Mouse (Mus musculus): Measurements from ENCODE around the gene Rtl10. TPM values are rescaled to one million over a fixed set of nuclear protein-coding genes. Genes with fewer than 3 reads are reported as not detected.

Gene Rtl10
- polyA plus RNA-seq, 1 experiment from 2014 or later: 1.7 TPM

DNA sequence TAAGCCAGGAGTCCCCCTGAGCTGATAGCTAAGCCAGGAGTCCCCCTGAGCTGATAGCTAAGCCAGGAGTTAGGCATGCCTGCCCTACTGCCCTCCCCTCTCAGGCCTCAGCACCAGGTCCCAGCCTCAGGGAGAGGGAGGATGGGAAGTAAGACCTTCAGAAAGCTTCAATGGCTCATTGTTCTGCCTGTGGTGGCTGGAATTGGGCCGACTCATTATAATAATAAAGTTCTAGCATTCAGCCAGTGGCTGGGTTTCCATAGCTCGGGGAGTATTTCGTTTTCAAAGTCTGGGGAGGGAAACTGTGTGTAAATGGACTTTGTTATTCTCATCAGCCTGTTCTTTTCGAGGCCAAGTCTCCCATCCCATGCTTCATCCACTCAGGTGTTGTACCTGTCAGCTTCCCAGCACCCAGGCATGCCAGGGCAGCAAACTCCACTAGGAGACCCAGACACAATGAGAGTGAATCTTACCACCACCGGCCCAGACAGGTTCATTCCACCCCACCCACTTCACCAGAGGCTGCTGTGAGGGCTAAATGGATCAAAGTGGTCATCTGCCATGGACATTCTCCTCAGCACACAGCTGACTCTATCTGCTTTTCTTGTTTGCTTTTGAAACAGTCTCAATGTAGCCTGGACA, 13.8 kb upstream of the Rtl10 start:
- no peak for ATAC-seq (ENCODE audit: low FRiP score, low read depth)
- Histone ChIP-seq H3K27me3 (replicated peaks) (no peaks in the 10 kb centered on the region), H3K4me2 (replicated peaks) (no peak overlapping the region), H3K36me3 (no peaks in the 10 kb centered on the region), H3K9me3 (no peaks in the 10 kb centered on the region), H3K27ac (no peak overlapping the region), H3K4me1 (peaks cover 11% of the 10 kb centered on the region), H3K9ac (no peak overlapping the region), H3K4me3 (no peak overlapping the region)
- WGBS: 29% methylated on average over 5 of the region's 5 CpGs

DNA sequence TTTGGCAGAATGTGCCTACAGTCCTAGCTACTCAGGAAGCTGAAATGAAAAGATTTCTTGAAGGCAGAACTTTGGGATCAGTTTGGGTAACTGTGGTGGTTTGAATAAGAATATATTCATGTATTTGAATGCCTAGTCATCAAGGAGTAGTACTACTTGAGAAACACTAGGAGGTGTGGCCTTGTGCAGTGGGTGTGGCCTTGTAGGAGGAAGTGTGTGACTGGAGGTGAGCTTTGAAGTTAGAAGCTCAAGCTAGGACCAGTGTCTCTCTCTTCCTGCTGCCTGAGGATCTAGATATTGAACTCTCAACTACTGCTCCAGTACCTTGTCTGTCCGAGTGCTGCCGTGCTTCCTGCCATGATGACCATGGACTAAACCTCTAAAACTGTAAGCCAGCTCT, 12.6 kb upstream of the Rtl10 start:
- no peak overlapping the region for H3K4me3 ChIP-seq
- H3K4me2 ChIP-seq (replicated peaks): no peak overlapping the region
- no peak overlapping the region for H3K27ac ChIP-seq
- H3K9me3 ChIP-seq: no peaks in the 10 kb centered on the region
- 95% methylated on average over 2 of the region's 2 CpGs for WGBS
- no peak overlapping the region for H3K9ac ChIP-seq
- H3K36me3 ChIP-seq: no peaks in the 10 kb centered on the region
- no peaks in the 10 kb centered on the region for H3K27me3 ChIP-seq (replicated peaks)
- peaks cover 11% of the 10 kb centered on the region for H3K4me1 ChIP-seq
- ATAC-seq (ENCODE audit: low FRiP score, low read depth): no peak

DNA sequence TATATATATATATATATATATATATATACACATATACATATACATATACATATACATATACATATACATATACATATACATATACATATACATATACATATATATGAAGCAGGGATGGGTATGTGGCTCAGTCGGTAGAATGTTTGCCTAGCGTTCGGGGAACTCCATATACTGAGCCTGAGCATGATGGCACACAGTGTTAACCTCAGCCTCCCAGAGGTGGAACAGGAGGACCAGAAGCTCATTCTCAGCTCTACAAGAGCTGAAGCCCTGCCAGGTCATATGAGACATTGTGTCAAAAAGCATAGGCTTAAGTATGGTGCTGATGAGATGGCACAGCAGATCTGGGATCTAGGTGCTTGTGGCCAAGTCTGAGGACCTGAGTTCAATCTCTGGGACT, 8.4 kb upstream of the Rtl10 start:
- Histone ChIP-seq H3K27ac (no peak overlapping the region), H3K4me1 (no peaks in the 10 kb centered on the region), H3K36me3 (no peaks in the 10 kb centered on the region), H3K4me3 (no peak overlapping the region), H3K27me3 (replicated peaks) (no peaks in the 10 kb centered on the region), H3K9me3 (no peaks in the 10 kb centered on the region), H3K9ac (no peak overlapping the region), H3K4me2 (replicated peaks) (no peak overlapping the region)
- 96% methylated on average over 3 of the region's 3 CpGs for WGBS
- no peak for ATAC-seq (ENCODE audit: low FRiP score, low read depth)

DNA sequence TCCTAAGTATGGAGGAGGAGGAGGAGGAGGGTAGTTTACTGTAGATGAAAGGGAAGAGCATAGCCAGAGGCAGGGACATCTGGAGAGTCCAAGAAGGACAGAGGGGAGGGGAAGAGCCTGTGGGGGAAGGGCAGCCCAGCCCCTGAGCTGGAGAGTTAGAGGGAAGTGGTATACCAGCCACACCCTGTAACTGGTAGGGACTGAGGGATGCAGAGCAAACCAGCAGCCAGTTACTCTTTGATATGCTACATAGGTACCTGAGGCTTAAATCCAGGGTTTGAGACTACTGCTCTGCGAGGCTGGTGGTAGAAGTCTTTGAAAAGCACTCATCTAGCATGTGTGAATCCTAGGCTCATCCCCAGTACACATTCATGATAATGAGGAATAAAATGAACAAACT, 7.8 kb upstream of the Rtl10 start:
- no peaks in the 10 kb centered on the region for H3K9me3 ChIP-seq
- no peak overlapping the region for H3K4me3 ChIP-seq
- 68% methylated on average over 1 of the region's 1 CpGs for WGBS
- no peaks in the 10 kb centered on the region for H3K4me1 ChIP-seq
- no peaks in the 10 kb centered on the region for H3K27me3 ChIP-seq (replicated peaks)
- no peaks in the 10 kb centered on the region for H3K36me3 ChIP-seq
- H3K9ac ChIP-seq: no peak overlapping the region
- no peak overlapping the region for H3K4me2 ChIP-seq (replicated peaks)
- no peak overlapping the region for H3K27ac ChIP-seq
- ATAC-seq (ENCODE audit: low FRiP score, low read depth): no peak

GRCm38 (mm10) chr16:18497865-18498515, 711 bp upstream of the Rtl10 start:
- Histone ChIP-seq H3K4me3 (peak overlapping the region; percentile 65), H3K27ac (peak overlapping the region; percentile 69), H3K36me3 (peaks cover 18% of the 10 kb centered on the region; the same call in 1 of the 2 replicates), H3K9me3 (no peaks in the 10 kb centered on the region), H3K4me2 (replicated peaks) (peak overlapping the region; percentile 80), H3K4me1 (peaks cover 17% of the 10 kb centered on the region), H3K27me3 (replicated peaks) (no peaks in the 10 kb centered on the region), H3K9ac (peak overlapping the region; percentile 65)
- WGBS: 4% methylated on average over 6 of the region's 6 CpGs
- peak; percentile 73 for ATAC-seq (ENCODE audit: low FRiP score, low read depth)

- no peaks in the 10 kb centered on the region for H3K27me3 ChIP-seq (replicated peaks)
- H3K36me3 ChIP-seq: peaks cover 21% of the 10 kb centered on the region; the same call in 1 of the 2 replicates
- ATAC-seq (ENCODE audit: low FRiP score, low read depth): peak; percentile 69; the same call in 1 of the 2 replicates
- peaks cover 17% of the 10 kb centered on the region for H3K4me1 ChIP-seq
- H3K27ac ChIP-seq: no peak overlapping the region
- under 1% methylated on average over 24 of the region's 24 CpGs for WGBS
- no peaks in the 10 kb centered on the region for H3K9me3 ChIP-seq
- peak overlapping the region; percentile 65 for H3K4me3 ChIP-seq
- peak overlapping the region; percentile 65 for H3K9ac ChIP-seq
- peak overlapping the region; percentile 80 for H3K4me2 ChIP-seq (replicated peaks)
Observed at GRCm38 (mm10) chr16:18498996-18499395, 295 bp downstream of the Rtl10 start.

DNA sequence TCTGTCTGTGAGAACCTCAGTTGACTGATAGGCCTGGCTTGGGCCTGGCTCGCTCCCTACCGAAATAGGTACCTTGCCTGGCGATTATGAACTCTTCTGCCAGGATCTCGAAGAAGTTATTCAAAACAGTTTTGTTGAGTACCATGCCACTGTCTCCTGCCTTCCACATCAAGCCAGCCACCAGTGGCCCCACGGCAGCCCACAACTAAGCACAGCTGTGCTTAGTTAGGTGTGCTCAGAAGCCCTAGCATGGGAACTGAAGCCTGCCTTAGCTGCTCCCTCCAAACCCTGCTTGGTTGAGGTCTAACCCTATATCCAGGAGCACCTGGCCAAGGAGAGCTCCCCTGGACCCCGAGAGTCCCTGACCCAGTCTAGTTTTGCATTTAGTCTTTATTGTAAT, 2.8 kb downstream of the Rtl10 start:
- H3K27ac ChIP-seq: no peak overlapping the region
- WGBS: 94% methylated on average over 6 of the region's 6 CpGs
- H3K27me3 ChIP-seq (replicated peaks): no peaks in the 10 kb centered on the region
- H3K4me1 ChIP-seq: peaks cover 17% of the 10 kb centered on the region
- ATAC-seq (ENCODE audit: low FRiP score, low read depth): no peak
- H3K36me3 ChIP-seq: peaks cover 21% of the 10 kb centered on the region; the same call in 1 of the 2 replicates
- no peak overlapping the region for H3K4me3 ChIP-seq
- H3K9ac ChIP-seq: no peak overlapping the region
- no peak overlapping the region for H3K4me2 ChIP-seq (replicated peaks)
- H3K9me3 ChIP-seq: no peaks in the 10 kb centered on the region

DNA sequence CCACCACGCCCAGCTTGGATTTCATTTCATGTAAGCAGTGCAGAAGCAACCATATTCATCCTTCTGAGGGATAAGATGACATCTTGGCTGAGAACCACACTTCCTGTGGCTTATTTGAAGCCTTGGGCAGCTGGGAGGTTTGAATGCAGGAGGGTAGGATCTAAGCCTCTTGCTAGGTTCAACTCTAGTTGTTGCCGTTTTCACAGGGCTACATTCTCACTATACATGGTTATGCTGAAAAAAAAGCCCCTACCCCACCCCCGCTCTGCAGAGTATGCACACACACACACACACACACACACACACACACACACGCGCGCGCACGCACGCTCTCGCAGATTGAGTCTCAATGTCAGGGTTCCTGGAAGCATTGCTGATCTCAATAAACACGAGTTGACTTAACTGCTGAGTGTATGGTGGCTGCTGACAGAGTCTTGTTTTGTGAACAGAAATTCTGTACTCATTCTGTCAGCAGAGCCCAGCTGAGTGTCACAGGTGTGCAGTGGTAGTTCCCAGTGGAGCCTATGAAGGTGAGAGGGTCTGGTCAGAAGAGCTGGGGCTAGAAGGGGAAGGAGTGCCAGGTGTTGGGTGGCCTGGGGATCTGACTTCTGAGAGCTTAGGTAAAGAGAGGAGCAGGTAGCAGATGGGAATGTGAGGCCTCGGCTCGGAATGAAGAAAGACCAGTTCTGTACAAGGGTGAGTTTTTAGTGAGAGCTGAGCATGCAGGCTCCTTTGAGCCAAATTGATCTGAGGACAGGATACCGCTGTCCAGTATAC, 5.1 kb downstream of the Rtl10 start:
- peaks cover 13% of the 10 kb centered on the region for H3K4me1 ChIP-seq
- no peaks in the 10 kb centered on the region for H3K27me3 ChIP-seq (replicated peaks)
- no peak overlapping the region for H3K27ac ChIP-seq
- no peak for ATAC-seq (ENCODE audit: low FRiP score, low read depth)
- H3K4me2 ChIP-seq (replicated peaks): no peak overlapping the region
- peaks cover 21% of the 10 kb centered on the region; the same call in 1 of the 2 replicates for H3K36me3 ChIP-seq
- no peak overlapping the region for H3K4me3 ChIP-seq
- no peak overlapping the region for H3K9ac ChIP-seq
- no peaks in the 10 kb centered on the region for H3K9me3 ChIP-seq
- 92% methylated on average over 14 of the region's 14 CpGs for WGBS

DNA sequence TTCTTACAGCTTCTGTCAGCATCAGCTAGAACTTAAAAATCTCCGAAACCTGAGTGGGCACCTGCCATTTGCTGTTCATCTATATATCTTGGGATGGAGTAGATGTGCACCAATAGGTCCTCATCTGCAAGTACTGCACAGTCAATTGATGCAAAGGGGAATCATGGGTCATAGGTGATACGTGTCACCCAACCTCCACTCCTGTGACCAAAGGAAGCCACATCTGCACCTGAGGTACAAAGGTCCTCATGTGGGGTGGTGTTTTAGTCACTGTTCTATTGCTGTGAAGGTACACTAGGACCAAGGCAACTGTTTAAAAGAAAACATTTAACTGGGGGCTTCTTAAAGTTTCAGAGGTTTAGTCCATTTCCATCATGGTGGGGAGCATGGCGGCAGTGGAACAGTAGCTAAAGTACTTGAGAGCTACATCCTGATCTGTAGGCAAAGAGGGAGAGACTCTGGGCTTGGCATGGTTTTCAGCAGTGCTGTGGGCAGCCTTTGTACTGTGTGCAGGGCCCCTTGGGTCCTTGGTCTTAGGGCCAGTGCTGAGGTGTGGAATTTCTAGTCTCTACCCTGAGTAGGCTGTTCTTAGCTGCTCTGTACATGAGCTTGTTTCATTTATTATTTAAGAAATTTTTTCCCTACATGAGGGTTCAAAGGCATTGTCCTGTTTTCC, 8.0 kb downstream of the Rtl10 start:
- 94% methylated on average over 3 of the region's 3 CpGs for WGBS
- ATAC-seq (ENCODE audit: low FRiP score, low read depth): no peak

GRCm38 (mm10) chr16:18507200-18507549, 8.5 kb downstream of the Rtl10 start:
- no peak overlapping the region for H3K9ac ChIP-seq
- H3K4me2 ChIP-seq (replicated peaks): no peak overlapping the region
- 47% methylated on average over 1 of the region's 1 CpGs for WGBS
- H3K4me1 ChIP-seq: peaks cover 5% of the 10 kb centered on the region; the same call in 1 of the 2 replicates
- H3K27ac ChIP-seq: no peak overlapping the region
- no peak overlapping the region for H3K4me3 ChIP-seq
- H3K36me3 ChIP-seq: peaks cover 6% of the 10 kb centered on the region; the same call in 1 of the 2 replicates
- no peak for ATAC-seq (ENCODE audit: low FRiP score, low read depth)
- H3K9me3 ChIP-seq: no peaks in the 10 kb centered on the region
- no peaks in the 10 kb centered on the region for H3K27me3 ChIP-seq (replicated peaks)

More for the DNA sequence above, 8.0 kb downstream of the Rtl10 start:
- peaks cover 11% of the 10 kb centered on the region; the same call in 1 of the 2 replicates for H3K36me3 ChIP-seq
- H3K27ac ChIP-seq: no peak overlapping the region
- no peak overlapping the region for H3K4me2 ChIP-seq (replicated peaks)
- peaks cover 5% of the 10 kb centered on the region; the same call in 1 of the 2 replicates for H3K4me1 ChIP-seq
- H3K27me3 ChIP-seq (replicated peaks): no peaks in the 10 kb centered on the region
- H3K4me3 ChIP-seq: no peak overlapping the region
- no peaks in the 10 kb centered on the region for H3K9me3 ChIP-seq
- no peak overlapping the region for H3K9ac ChIP-seq

DNA sequence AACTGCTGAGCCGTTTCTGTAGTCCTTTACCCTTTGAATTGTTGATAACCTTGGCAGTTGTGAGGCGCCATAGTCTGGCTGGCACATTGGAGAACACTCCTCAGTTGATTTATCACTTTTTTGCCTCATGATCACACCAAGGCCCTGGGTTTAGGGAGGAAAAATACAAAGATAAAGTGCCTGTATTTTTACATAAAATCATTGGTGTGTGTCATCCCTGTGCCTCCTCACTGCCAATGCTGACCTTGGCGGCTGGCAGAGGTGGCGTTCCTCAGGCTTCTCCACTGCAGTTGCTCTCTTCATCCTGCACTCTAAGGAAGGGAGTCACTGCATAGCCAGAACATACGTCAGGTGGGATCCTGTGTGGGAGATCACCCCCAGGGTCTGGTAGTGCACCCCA, 13.0 kb downstream of the Rtl10 start:
- H3K27me3 ChIP-seq (replicated peaks): no peaks in the 10 kb centered on the region
- H3K36me3 ChIP-seq: no peaks in the 10 kb centered on the region
- ATAC-seq (ENCODE audit: low FRiP score, low read depth): no peak
- H3K4me2 ChIP-seq (replicated peaks): no peak overlapping the region
- 90% methylated on average over 5 of the region's 5 CpGs for WGBS
- no peak overlapping the region for H3K9ac ChIP-seq
- no peaks in the 10 kb centered on the region for H3K9me3 ChIP-seq
- no peak overlapping the region for H3K27ac ChIP-seq
- peaks cover 5% of the 10 kb centered on the region; the same call in 1 of the 2 replicates for H3K4me1 ChIP-seq
- no peak overlapping the region for H3K4me3 ChIP-seq

GRCm38 (mm10) chr16:18513508-18513907, 14.8 kb downstream of the Rtl10 start:
- H3K9ac ChIP-seq: no peak overlapping the region
- no peak overlapping the region for H3K4me2 ChIP-seq (replicated peaks)
- no peaks in the 10 kb centered on the region for H3K27me3 ChIP-seq (replicated peaks)
- no peak for ATAC-seq (ENCODE audit: low FRiP score, low read depth)
- H3K9me3 ChIP-seq: no peaks in the 10 kb centered on the region
- H3K36me3 ChIP-seq: no peaks in the 10 kb centered on the region
- no peak overlapping the region for H3K27ac ChIP-seq
- 80% methylated on average over 6 of the region's 6 CpGs for WGBS
- H3K4me3 ChIP-seq: no peak overlapping the region
- peaks cover 5% of the 10 kb centered on the region; the same call in 1 of the 2 replicates for H3K4me1 ChIP-seq
